Mouse (Mus musculus) midbrain, embryonic 16.5 days (tissue): Measurements from ENCODE around the gene Card6. TPM values are rescaled to one million over a fixed set of nuclear protein-coding genes. Genes with fewer than 3 reads are reported as not detected.

Experiments used
- ATAC-seq: fragments of 200-750 bp; cut with Nextera tagmentation; 2 replicates; pipeline ENCODE4 v1.8.0; 2017; ENCODE audit warnings: moderate TSS enrichment
- H3K27ac ChIP-seq: fragments of 300-500 bp; sonication (generic); 2 replicates; pipeline ENCODE4 v1.5.1; 2014; ENCODE audit warnings: mild to moderate bottlenecking, low read length, mixed read lengths
- H3K27me3 ChIP-seq: fragments of 300-500 bp; sonication (generic); 2 replicates; pipeline ENCODE4 v1.6.1; 2014; ENCODE audit warnings: low read depth, low read length, mixed read lengths; ENCODE audit not compliant: control insufficient read depth, insufficient read depth
- H3K36me3 ChIP-seq: fragments of 300-500 bp; sonication (generic); 2 replicates; pipeline ENCODE4 v1.6.1; 2014; ENCODE audit warnings: mild to moderate bottlenecking, low read length, moderate library complexity, mixed read lengths; ENCODE audit not compliant: control insufficient read depth, insufficient read depth
- H3K4me1 ChIP-seq: fragments of 300-500 bp; sonication (generic); 2 replicates; pipeline ENCODE4 v1.6.1; 2014; ENCODE audit warnings: mild to moderate bottlenecking, low read length, mixed read lengths; ENCODE audit not compliant: control insufficient read depth, insufficient read depth
- H3K4me2 ChIP-seq: fragments of 300-500 bp; sonication (generic); 2 replicates; pipeline ENCODE4 v1.6.1; 2014; ENCODE audit warnings: mild to moderate bottlenecking, low read length, mixed read lengths
- H3K4me3 ChIP-seq: fragments of 300-500 bp; sonication (generic); 2 replicates; pipeline ENCODE4 v1.5.1; 2014; ENCODE audit warnings: low read depth, mild to moderate bottlenecking, low read length, moderate library complexity, mixed read lengths
- H3K9ac ChIP-seq: fragments of 300-500 bp; sonication (generic); 2 replicates; pipeline ENCODE4 v1.6.1; 2014; ENCODE audit warnings: low read depth, low read length, mixed read lengths
- H3K9me3 ChIP-seq: fragments of 300-500 bp; sonication (generic); replicated peaks from 2 replicates; pipeline ENCODE4 v1.6.1; 2014; ENCODE audit warnings: mild to moderate bottlenecking, low read length, mixed read lengths; ENCODE audit not compliant: control insufficient read depth, poor library complexity, severe bottlenecking
- WGBS: fragments of 180-500 bp; shearing (Covaris S2); extraction: QIAGEN DNeasy Blood & Tissue Kit; methylation state at CpG from one replicate; pipeline ENCODE4 v1.1.7; 2014; 5-methylcytosine and 5-hydroxymethylcytosine counted together
- polyA plus RNA-seq: library from polyadenylated mRNA; unstranded; fragments of >200 nt; fragmentation: Nextera tagmentation; extraction: Ambion mirVana; gene quantifications from 2 replicates; pipeline ENCODE4 v1.2.1, GENCODE M21; 2015

Card6 gene
- polyA plus RNA-seq, 1 experiment from 2014 or later = 0.50 TPM

DNA sequence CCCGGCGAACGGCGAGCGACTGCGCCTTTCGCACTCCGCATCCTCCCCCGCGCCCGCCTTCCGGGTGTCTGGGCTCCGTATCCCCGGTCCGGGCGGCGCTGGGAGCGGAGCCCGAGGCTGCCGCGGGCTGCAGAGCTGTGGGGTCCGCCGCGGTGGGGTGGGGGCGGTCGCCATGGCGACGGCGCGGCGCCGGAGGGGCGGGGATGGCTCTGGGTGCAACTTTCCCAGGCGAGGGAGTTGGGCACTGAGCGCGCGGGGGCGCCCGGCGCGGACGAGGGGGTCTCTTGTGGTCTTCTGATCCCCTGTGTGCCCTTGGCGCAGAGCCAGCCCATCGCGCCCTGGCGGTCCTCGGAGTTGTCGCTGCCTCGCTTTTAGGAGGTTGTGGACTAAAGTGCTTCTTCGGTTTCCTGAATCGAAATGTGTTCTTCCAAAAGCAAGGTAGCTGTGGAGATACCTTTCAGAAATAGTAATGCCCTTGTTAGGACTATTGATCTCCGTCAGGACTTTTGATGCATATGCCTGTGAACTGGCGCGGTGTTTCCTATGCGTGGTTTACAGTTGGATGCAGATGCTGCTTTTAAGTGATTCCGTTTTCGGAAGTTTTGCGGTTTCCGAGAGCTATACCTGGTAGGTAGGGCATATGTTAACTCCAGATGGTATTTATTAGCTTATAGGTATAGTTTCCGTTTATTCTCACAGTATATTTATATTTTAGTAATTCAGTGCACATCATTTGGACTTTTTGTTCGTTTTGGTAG is 35.9 kb upstream of the Card6 start:
- Histone ChIP-seq H3K4me1 (peaks cover 19% of the 10 kb centered on the region), H3K9me3 (no peaks in the 10 kb centered on the region), H3K9ac (peak overlapping the region; percentile 75), H3K4me3 (peak overlapping the region; percentile 90), H3K27ac (peak overlapping the region; percentile 94), H3K4me2 (peak overlapping the region; percentile 83), H3K36me3 (no peaks in the 10 kb centered on the region), H3K27me3 (no peaks in the 10 kb centered on the region)
- under 1% methylated on average over 44 of the region's 61 CpGs for WGBS
- ATAC-seq = peak; percentile 92

DNA sequence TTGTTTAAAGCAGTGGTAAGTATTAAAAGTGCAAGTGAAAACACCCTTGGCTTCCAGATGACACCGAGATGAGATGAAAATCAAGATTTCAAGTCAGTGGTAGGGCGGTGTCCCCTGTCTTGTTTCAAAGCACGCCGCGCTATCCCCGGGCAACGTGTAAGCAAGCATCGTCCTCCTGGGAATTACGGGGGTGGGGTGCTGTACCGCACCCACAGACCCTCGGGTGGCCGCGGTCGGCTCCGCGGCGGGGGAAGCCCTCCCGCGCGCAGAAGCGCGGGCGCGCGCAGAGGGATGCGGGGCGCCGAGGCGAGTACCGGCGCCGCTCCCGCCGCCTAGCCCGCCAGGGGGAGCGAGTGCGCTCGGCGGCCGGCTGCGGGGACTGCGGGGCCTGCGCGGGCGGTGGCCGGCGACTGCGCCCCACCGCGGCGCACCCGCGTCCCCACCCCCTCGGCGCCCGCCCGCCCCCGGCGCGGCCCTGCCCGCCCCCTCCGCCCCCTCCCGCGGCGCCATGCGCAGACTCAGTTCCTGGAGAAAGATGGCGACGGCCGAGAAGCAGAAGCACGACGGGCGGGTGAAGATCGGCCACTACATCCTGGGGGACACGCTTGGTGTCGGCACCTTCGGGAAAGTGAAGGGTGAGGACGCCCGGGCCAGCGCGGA is 35.2 kb upstream of the Card6 start, which contains the start of gene Prkaa1:
Gene Prkaa1 (plus strand): TSS at position 501 of the 660 bp plus-strand sequence.
- peak; percentile 95 for ATAC-seq
- Histone ChIP-seq H3K9me3 (no peaks in the 10 kb centered on the region), H3K27ac (peak within 1 kb of the TSS; percentile 94), H3K9ac (peak within 1 kb of the TSS; percentile 75), H3K27me3 (no peaks in the 10 kb centered on the region), H3K4me1 (peaks cover 14% of the 10 kb centered on the region), H3K4me2 (peak within 1 kb of the TSS; percentile 83), H3K4me3 (peak within 1 kb of the TSS; percentile 90), H3K36me3 (no peaks in the 10 kb centered on the region)
- 0% methylated on average over 42 of the region's 80 CpGs for WGBS

DNA sequence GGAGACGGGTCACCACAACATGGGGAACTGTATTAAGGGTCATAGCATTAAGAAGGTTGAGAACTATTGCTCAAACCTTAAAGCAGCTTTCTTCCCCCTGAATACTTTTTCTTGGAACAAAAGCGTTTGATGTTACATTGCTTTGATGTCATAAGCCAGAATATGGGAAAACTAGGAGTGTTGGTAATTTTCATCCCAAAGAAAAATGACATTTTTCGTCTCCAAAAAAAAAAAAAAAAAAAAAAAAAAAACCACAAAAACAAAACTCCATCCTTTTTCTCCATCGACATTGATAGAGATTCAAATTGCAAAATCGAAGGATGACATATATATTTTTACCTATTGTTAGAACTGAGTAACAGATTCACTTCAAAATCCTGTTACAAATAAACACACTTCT is 34.4 kb upstream of the Card6 start:
- no peaks in the 10 kb centered on the region for H3K36me3 ChIP-seq
- peaks cover 14% of the 10 kb centered on the region for H3K4me1 ChIP-seq
- H3K27ac ChIP-seq = no peak overlapping the region
- ATAC-seq = no peak
- no peaks in the 10 kb centered on the region for H3K9me3 ChIP-seq
- no peak overlapping the region; the same call in 1 of the 2 replicates for H3K4me2 ChIP-seq
- 70% methylated on average over 5 of the region's 5 CpGs for WGBS
- no peaks in the 10 kb centered on the region for H3K27me3 ChIP-seq
- H3K9ac ChIP-seq = no peak overlapping the region
- H3K4me3 ChIP-seq = no peak overlapping the region

DNA sequence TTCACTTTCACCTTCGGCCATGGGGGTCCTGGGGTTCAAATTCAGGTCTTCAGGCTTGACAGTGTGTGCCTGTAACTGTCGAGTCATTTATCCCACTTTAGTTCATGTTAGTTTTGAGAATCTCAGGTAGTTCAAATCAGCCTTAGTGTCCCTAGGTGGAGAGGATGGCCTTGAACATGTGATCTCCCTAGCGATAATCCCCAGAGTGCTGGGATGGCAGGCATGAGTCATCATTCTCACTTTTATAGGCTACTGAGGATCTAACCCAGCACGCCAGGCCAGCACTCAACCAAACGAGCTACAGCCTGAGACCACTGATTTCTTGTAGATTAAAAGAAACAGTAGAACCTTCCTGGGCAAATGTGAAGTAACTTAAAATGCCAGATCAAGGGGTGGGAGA is 33.7 kb upstream of the Card6 start:
- Histone ChIP-seq H3K4me3 (no peak overlapping the region), H3K36me3 (no peaks in the 10 kb centered on the region), H3K9me3 (no peaks in the 10 kb centered on the region), H3K4me2 (no peak overlapping the region), H3K27me3 (no peaks in the 10 kb centered on the region), H3K4me1 (peaks cover 14% of the 10 kb centered on the region), H3K27ac (no peak overlapping the region), H3K9ac (no peak overlapping the region)
- ATAC-seq = no peak
- WGBS = 66% methylated on average over 5 of the region's 5 CpGs

DNA sequence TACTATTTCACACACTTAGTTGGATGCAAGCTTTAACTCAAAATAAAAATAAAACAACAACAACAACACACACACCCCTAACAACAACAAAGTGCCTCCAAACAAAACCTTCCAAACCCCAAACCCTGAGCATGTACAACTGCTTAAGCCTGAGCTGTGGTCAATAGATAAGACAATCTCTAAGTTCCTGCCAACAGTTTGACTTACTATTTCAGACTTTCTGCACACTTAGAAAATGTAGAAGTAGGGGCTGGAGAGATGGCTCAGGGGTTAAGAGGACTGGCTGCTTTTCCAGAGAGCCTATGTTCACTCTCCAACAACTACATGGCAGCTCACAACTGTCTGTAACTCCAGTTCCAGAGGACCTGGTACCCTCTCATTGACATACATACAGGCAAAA is 32.0 kb upstream of the Card6 start:
- no peak overlapping the region for H3K9ac ChIP-seq
- no peak for ATAC-seq
- H3K27me3 ChIP-seq = no peaks in the 10 kb centered on the region
- H3K27ac ChIP-seq = no peak overlapping the region
- H3K9me3 ChIP-seq = no peaks in the 10 kb centered on the region
- no peaks in the 10 kb centered on the region for H3K36me3 ChIP-seq
- H3K4me2 ChIP-seq = no peak overlapping the region
- H3K4me1 ChIP-seq = peaks cover 10% of the 10 kb centered on the region
- no peak overlapping the region for H3K4me3 ChIP-seq

DNA sequence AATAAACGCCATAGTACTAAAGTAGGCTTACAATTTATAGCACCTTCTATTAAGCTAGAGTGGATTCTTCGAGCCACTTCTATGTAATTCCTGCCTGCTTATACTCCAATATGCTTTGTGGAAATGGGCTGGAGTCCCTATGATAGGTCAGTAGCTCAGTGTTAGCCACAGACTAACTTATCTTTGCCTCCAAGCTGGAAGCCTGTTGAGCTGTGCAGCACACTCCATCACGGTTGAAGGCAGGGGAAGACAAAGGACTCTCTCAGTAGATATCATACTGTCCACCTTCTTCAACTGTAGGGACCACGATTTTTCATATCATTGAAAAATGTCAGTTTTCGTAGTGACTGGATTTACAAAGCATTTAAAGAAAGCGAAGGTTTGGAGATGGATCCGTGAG is 31.5 kb upstream of the Card6 start:
- no peak overlapping the region for H3K4me3 ChIP-seq

DNA sequence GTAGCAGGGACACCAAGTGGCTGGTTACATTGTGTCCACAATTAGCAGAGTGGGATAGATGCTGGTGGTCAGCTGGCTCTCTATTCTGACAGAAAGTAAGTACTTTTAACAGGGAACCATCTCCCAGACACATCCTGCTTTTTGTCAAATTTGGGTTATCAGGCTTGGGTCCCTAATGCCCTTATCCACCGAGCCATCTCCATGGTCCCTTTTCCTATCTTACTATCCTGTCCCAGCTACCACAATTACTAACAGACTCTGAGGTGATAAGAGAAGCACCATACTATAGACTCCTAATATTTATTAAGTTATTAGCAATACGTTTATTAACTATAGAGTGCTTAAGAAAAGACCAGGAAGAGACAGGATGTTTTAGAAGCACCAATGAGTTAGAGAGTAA is 31.0 kb upstream of the Card6 start:
- Histone ChIP-seq H3K4me1 (no peaks in the 10 kb centered on the region), H3K9me3 (no peaks in the 10 kb centered on the region), H3K36me3 (no peaks in the 10 kb centered on the region), H3K27ac (no peak overlapping the region), H3K27me3 (no peaks in the 10 kb centered on the region), H3K4me2 (no peak overlapping the region), H3K9ac (no peak overlapping the region), H3K4me3 (no peak overlapping the region)
- WGBS = 90% methylated on average over 2 of the region's 2 CpGs
- no peak for ATAC-seq

More for the DNA sequence above, 31.5 kb upstream of the Card6 start:
- no peaks in the 10 kb centered on the region for H3K9me3 ChIP-seq
- H3K36me3 ChIP-seq = no peaks in the 10 kb centered on the region
- H3K27me3 ChIP-seq = no peaks in the 10 kb centered on the region
- peaks cover 5% of the 10 kb centered on the region for H3K4me1 ChIP-seq
- H3K4me2 ChIP-seq = no peak overlapping the region
- no peak overlapping the region for H3K27ac ChIP-seq
- WGBS = 91% methylated on average over 7 of the region's 7 CpGs
- H3K9ac ChIP-seq = no peak overlapping the region
- no peak for ATAC-seq

DNA sequence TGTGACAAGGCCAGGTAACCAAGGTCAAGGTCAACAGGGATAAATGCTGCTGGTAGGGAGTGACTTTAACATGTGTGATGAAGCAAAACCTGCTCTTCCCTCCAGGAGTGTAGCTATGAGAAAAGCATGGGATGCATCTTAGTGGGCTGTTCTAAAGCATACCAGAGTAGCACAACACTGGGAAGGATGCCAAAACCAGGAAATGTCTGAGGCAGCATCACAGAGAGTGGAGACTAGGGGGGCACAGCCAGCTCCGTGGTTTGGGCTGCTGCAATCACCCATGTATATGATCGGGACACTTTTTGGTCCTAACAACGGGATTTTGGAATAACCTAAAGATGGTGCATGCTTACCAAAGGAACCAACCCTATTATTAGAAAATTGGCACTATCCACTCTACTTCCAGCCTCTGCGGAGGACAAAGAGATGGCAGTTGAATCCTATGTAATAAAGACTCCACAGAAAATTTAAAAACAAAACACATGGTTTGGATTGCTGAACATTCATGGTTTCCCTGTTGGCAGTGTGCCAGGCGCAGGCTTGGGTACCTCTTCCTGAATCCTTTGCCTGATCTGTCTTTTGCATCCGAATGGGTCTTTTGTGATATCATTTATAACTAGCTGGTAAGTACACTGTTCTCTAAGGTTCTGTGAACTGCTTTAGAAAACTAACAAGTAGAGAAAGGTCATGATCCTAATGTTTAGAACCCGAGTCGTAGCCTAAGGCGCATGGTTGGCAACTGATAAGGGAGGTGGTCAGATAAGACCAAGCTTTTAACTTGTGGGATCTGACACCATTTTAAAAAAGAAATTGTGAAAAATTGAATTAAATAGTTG is 29.9 kb upstream of the Card6 start:
- no peaks in the 10 kb centered on the region for H3K36me3 ChIP-seq
- H3K9ac ChIP-seq = no peak overlapping the region
- H3K4me3 ChIP-seq = no peak overlapping the region
- 0 out of 2 replicates have a peak, but pooled peaks have one; percentile 38 for ATAC-seq
- 71% methylated on average over 9 of the region's 9 CpGs for WGBS
- H3K4me2 ChIP-seq = no peak overlapping the region
- H3K4me1 ChIP-seq = no peaks in the 10 kb centered on the region
- no peaks in the 10 kb centered on the region for H3K9me3 ChIP-seq
- H3K27ac ChIP-seq = no peak overlapping the region
- no peaks in the 10 kb centered on the region for H3K27me3 ChIP-seq
